Mouse (Mus musculus): ENCODE data around the gene Ica1. TPM values are rescaled to one million over a fixed set of nuclear protein-coding genes. Genes with fewer than 3 reads are reported as not detected.

Ica1 gene
- total RNA-seq, 2 experiments from 2014 or later = 0.94 to 1.4 TPM

DNA sequence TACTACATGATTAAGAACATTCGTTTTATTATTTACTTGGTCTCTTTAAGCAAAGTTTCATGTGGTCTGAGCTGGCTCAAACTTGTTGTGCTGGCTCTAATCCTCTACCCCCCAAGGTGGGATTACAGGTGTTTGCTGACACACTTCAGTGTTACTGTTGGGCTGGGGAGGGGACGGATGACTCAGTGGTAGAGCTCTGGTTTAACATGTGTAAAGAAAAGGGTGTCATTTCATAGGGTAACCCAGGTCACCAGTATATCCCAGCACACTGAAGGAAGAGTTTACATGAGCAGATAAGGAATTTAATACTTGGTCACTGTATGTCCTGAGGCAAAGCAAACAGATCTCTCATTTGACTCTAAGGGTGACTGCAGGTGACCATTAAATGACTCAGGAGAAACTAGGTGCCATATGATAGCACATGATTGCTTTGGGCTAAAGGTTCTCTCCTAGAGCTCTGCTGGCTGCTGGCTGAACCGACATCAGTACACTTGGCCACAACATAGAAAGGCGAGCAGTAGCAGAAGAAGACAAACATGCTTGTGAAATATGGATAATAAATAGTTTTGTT is 128.9 kb downstream of the Ica1 start:
- intact Hi-C loops (cut with DNase I) = no loop called here
- no peak for DNase-seq

- intact Hi-C loops (cut with DNase I) = no loop called here
- no peak for DNase-seq
Measured at GRCm38 (mm10) chr6:8648185-8648901, 129.9 kb downstream of the Ica1 start.

- intact Hi-C loops (cut with DNase I) = no loop called here
- DNase-seq = no peak
Measured at GRCm38 (mm10) chr6:8647513-8648184, 130.6 kb downstream of the Ica1 start.

DNA sequence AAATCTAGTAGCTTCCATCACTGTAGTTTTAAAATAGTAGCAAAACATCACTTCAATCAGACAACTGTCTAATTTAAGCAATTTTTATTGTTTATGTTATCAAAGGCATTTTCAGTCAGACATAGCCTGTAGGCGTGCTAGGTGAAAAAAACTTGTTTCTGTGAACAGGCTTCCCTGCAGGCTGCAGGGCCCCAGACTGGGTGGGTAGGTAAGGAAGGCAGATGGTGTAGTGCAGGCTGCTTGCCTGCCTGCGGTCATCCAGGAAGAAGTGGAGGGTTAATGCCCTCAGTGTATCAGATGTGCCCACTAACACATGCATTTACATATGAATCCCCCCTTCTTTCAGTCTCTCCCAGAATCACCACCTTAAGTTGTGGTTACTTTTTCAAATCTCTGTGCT is 132.6 kb downstream of the Ica1 start:
- intact Hi-C loops (cut with DNase I) = no loop called here
- no peak for DNase-seq

- no peak for DNase-seq
- intact Hi-C loops (cut with DNase I) = no loop called here
Measured at GRCm38 (mm10) chr6:8644703-8645102, 133.6 kb downstream of the Ica1 start.

DNA sequence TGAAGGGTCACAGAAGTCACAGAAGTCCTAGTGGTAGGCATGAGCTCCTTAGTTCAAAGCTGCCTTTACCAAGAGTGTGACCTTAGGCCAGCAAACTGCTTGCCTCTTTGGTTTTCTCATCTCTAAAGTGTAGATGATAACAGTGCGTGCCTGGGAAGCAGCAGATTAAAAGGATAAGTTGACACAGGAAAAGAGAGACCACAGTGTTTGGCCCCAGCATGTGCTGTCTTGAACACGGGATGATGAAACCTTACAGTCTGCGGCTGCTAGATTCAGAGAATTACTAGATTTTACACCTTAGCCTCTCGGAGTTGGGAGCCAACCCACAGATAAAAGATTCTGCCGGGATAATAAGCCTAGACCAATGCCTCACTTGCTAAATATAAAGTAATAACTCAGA is 137.4 kb downstream of the Ica1 start:
- intact Hi-C loops (cut with DNase I) = no loop called here

GRCm38 (mm10) chr6:8639526-8639925 is 138.8 kb downstream of the Ica1 start:
- intact Hi-C loops (cut with DNase I) = no loop called here
- no peak for DNase-seq

More for the DNA sequence above, 137.4 kb downstream of the Ica1 start:
- DNase-seq = no peak

- intact Hi-C loops (cut with DNase I) = no loop called here
- DNase-seq = no peak
Measured at GRCm38 (mm10) chr6:8638899-8639298, 139.4 kb downstream of the Ica1 start.

GRCm38 (mm10) chr6:8638122-8638521 is 140.2 kb downstream of the Ica1 start:
- DNase-seq = no peak
- intact Hi-C loops (cut with DNase I) = no loop called here

DNA sequence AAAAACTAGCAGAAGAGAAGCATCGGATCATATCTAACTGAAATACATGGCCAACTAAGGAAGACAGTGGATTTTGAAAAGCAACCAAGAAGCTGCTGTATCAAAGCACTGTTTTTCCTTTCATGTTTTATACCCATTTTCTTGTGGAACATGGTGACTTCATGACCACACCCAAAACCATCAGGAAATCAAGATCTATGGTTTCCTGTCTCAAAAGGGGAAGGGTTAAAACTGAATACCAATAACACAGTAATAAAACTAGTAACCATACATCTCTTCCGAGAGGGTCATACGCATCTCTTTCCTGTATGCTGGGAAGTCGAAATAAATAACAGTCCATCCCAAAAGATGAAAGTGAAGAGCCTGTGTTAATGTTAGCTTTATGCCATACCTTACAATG is 145.6 kb downstream of the Ica1 start:
- intact Hi-C loops (cut with DNase I) = no loop called here
- DNase-seq = no peak

- intact Hi-C loops (cut with DNase I) = no loop called here
- DNase-seq = no peak
Measured at GRCm38 (mm10) chr6:8631986-8632632, 146.2 kb downstream of the Ica1 start.

DNA sequence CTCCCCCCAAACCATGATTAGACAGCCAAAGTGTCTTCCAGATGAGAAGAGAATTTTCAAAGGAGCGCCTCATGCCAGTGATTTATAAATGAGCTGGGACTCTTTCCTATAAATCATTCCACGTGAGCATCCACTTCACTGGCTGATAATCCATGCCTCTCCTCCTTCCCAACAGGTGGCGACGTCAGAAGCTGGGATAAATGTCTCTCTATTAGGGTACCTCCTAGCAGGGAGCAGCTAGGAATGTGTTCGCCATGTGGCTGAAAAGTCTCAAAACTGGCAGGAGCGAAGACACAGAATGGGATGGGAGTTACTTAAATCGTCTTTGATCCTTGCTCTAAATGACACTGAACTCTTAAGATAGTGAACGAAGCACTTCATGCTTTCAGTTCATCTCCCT is 146.9 kb downstream of the Ica1 start:
- intact Hi-C loops (cut with DNase I) = no loop called here
- no peak for DNase-seq

DNA sequence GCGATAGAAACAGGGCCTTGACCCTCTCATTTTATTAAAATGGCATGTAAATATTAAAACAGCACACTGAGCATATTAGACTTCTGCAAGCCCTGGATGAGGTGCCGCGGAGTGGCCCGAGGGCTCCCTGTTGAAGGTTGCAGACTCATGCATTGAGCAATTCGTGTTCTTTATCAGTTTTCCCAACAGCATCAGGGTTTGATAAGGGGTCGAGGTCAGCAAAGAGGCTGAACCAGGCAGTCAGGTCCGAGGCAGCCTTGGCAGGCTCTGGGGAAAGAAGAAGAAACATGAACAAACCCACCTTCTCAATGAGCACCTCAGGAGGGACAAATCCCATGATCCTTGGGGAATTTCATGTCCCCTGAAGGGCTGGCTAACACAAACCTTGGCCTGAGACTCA is 147.8 kb downstream of the Ica1 start:
- DNase-seq = no peak
- intact Hi-C loops (cut with DNase I) = no loop called here

GRCm38 (mm10) chr6:8628715-8629267 is 149.5 kb downstream of the Ica1 start:
- intact Hi-C loops (cut with DNase I) = no loop called here
- DNase-seq = no peak

DNA sequence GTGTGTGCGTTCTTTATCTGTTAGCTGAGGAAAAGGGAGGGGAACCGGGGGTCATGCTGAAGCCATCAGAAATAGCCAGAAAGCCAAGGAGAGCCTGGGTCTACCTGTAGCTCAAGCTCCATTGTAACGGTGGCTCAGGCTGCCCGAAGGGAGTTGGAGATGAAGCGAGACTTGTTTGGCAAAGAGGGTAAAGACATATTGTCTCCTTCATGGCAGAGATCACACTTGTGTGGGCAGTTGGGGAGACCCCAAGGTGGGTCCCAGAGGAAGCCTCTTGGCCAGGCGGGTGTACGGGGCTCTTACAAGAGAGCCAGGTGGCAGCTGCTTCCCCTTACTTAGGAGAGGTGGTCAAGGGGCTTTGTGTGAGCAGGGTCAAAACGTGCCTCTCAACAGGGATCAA is 150.1 kb downstream of the Ica1 start:
- intact Hi-C loops (cut with DNase I) = no loop called here
- no peak for DNase-seq

- intact Hi-C loops (cut with DNase I) = no loop called here
- no peak for DNase-seq
Measured at GRCm38 (mm10) chr6:8623045-8623444, 155.2 kb downstream of the Ica1 start.

- no peak for DNase-seq
- intact Hi-C loops (cut with DNase I) = no loop called here
Measured at GRCm38 (mm10) chr6:8619582-8620350, 158.5 kb downstream of the Ica1 start.

DNA sequence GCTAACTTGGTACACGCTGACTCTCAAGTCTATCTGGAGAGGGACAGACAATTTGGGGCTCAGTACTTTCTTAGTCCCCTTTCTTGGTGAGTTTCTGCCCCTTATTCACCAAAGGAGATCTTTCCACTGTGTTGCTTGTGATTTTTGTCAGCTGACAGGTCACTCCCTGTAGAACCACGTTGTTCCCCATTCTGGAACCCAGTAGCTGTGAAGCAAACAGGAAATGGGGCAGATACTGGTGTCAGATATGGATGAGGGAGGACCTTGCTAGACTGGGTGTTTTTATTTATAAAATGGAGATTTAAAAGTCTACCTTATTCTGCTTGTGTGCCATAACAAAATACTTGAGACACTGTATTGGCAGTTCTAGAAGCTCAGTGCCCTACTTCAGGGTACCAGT is 160.9 kb downstream of the Ica1 start:
- intact Hi-C loops (cut with DNase I) = no loop called here
- DNase-seq = no peak

GRCm38 (mm10) chr6:8591665-8592064 is 186.6 kb downstream of the Ica1 start:
- intact Hi-C loops (cut with DNase I) = no loop called here
- DNase-seq = no peak

DNA sequence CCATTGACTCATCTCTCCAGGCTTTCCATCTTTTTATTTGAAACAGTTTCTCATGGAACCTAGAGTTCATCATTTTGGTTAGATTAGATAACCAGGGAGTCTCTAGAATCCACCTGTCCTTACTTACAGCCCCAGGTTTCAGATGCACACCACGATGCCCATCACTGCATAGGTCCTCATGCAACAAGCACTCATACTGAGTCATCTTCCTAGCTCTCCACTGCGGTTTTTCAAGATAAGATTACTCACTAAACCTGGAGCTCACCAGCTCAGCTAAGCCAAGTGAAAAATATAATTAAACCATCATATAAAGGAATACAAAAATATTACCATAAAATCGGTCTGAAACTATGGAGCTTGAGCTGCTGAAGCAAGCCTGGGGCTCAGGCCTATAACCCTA is 194.4 kb downstream of the Ica1 start:
- intact Hi-C loops (cut with DNase I) = no loop called here
- DNase-seq = no peak

All from gastrocnemius, postnatal 36 days (tissue).